Mouse (Mus musculus): ENCODE data around the gene Tbxas1. TPM values are rescaled to one million over a fixed set of nuclear protein-coding genes. Genes with fewer than 3 reads are reported as not detected.

Gene Tbxas1
- polyA plus RNA-seq, 1 experiment from 2014 or later, result 12.8 TPM

DNA sequence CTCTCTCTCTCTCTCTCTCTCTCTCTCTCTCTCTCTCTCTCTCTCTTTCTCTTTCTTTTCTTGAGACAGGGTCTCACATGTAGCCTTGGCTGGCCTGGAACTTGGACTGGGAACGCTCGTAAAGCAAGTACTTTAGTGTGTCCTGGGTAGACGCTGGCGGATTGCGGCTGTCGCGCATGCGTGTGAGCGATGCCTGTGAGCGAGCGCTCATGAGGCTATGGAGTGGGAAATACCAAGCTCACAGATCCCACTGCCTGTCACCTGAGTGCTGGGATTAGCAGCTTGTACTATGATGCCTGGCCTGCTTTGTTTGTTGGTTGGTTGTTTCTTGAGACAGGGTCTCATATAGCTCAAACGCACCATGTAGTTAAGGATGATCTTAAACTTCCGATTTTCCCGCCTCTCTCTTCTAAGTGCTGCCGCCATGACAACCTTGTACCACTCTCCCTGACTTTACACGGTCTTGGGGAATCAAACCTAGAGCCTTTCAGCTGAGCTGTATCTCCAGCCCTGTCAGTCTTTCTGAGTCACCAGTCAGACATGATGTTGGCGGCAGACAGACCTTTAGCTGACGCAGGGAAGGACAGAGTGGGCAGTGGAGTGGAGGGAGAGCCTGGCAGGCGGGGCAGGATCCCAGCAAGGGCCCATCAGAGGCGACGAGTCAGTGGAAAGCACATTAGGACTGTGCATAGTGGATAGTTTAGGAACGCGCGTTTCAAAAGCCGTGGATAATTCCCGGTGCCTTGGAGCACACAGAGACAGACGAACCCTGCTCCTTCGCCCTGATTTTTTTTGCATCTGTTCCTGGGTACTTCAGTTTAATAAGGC is 51.1 kb downstream of the Tbxas1 start:
- WGBS (ENCODE audit: insufficient replicate concordance), result 60% methylated on average over 28 of the region's 28 CpGs
- peaks cover 61% of the 10 kb centered on the region for H3K4me1 ChIP-seq (ENCODE audit: control insufficient read depth, low read depth, low read length)
- H3K27me3 ChIP-seq (ENCODE audit: control insufficient read depth, insufficient read depth, low read depth, low read length), result no peaks in the 10 kb centered on the region
- no peak overlapping the region; the same call in 1 of the 2 replicates for H3K9ac ChIP-seq (ENCODE audit: low read depth, low read length)
- peak overlapping the region; percentile 62 for H3K27ac ChIP-seq (ENCODE audit: low read length)
- H3K4me3 ChIP-seq (ENCODE audit: low read depth, low read length), result no peak overlapping the region
- no peaks in the 10 kb centered on the region for H3K36me3 ChIP-seq (ENCODE audit: control insufficient read depth, insufficient read depth)
- peak overlapping the region; percentile 48 for H3K4me2 ChIP-seq (ENCODE audit: low read depth, low read length)
- H3K9me3 ChIP-seq (replicated peaks; ENCODE audit: control insufficient read depth, low read length), result no peaks in the 10 kb centered on the region
- ATAC-seq (ENCODE audit: low read depth), result no peak

DNA sequence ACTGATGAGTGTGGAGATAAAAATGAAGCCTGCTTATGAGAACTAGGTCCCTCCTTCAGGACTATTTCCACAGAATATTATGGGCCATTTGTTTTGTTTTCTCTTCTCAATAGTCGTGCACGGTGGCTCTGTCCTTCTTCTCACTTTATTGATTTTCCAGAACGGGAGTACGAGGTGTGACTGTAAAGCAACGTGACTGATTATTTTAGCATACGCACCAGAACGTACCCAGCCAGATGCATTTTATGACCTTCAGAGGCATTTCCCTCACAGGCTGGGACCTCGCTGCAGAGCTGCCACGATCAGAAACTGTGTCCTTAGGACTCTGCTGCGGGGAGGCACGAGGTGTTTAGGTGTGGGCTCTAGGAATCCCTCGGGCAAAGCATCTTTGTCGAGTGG is 51.8 kb downstream of the Tbxas1 start:
- no peaks in the 10 kb centered on the region for H3K27me3 ChIP-seq (ENCODE audit: control insufficient read depth, insufficient read depth, low read depth, low read length)
- peak overlapping the region; percentile 62; the same call in 1 of the 2 replicates for H3K27ac ChIP-seq (ENCODE audit: low read length)
- peaks cover 54% of the 10 kb centered on the region for H3K4me1 ChIP-seq (ENCODE audit: control insufficient read depth, low read depth, low read length)
- H3K9me3 ChIP-seq (replicated peaks; ENCODE audit: control insufficient read depth, low read length), result no peaks in the 10 kb centered on the region
- H3K4me2 ChIP-seq (ENCODE audit: low read depth, low read length), result no peak overlapping the region
- no peak overlapping the region for H3K4me3 ChIP-seq (ENCODE audit: low read depth, low read length)
- 64% methylated on average over 13 of the region's 13 CpGs for WGBS (ENCODE audit: insufficient replicate concordance)
- no peak for ATAC-seq (ENCODE audit: low read depth)
- no peaks in the 10 kb centered on the region for H3K36me3 ChIP-seq (ENCODE audit: control insufficient read depth, insufficient read depth)
- no peak overlapping the region for H3K9ac ChIP-seq (ENCODE audit: low read depth, low read length)

DNA sequence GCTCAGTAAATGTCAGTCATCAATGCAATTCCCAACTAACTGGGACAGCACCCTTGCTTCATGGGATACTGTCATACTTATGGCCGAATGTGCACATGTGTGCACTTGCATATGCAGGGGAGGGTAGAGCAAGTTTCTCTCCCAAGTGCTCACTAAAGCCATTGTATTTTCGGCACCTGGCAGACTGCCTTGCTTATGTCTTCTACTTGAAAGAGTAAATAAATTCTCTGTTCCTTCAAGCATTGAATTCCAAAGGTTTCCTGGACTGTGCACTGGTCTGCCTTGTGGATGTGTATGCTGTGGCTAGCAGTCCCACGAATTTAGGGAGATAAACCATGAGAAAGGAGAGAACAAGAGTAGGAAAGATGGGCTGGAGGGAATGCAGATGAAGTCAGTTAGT is 53.3 kb downstream of the Tbxas1 start:
- no peaks in the 10 kb centered on the region for H3K27me3 ChIP-seq (ENCODE audit: control insufficient read depth, insufficient read depth, low read depth, low read length)
- no peak overlapping the region for H3K4me2 ChIP-seq (ENCODE audit: low read depth, low read length)
- WGBS (ENCODE audit: insufficient replicate concordance), result 44% methylated on average over 3 of the region's 3 CpGs
- no peak overlapping the region for H3K9ac ChIP-seq (ENCODE audit: low read depth, low read length)
- H3K27ac ChIP-seq (ENCODE audit: low read length), result peak overlapping the region; percentile 43
- no peak overlapping the region for H3K4me3 ChIP-seq (ENCODE audit: low read depth, low read length)
- peaks cover 39% of the 10 kb centered on the region for H3K4me1 ChIP-seq (ENCODE audit: control insufficient read depth, low read depth, low read length)
- no peaks in the 10 kb centered on the region for H3K9me3 ChIP-seq (replicated peaks; ENCODE audit: control insufficient read depth, low read length)
- ATAC-seq (ENCODE audit: low read depth), result no peak
- no peaks in the 10 kb centered on the region for H3K36me3 ChIP-seq (ENCODE audit: control insufficient read depth, insufficient read depth)

DNA sequence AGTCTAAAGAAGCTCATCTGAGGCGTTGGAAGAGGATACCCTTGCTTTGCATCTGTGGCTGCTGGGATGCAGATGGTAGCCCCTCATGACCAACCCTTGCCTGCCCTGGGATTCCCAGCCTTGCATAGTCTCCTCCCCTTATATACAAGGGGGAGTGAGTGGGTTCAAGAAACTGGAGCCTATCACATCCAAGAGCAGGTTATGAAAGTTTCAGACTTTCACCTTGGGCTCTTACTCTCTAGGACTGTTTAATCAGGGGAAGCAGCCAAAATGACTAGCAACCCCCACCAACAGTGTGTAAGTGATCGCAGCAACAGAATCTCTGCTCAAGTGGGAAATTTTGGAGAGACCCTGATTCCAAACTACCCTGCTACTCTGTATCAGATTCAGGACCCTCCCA is 60.8 kb downstream of the Tbxas1 start:
- ATAC-seq (ENCODE audit: low read depth), result peak; percentile 63
- Histone ChIP-seq H3K27ac (ENCODE audit: low read length) (no peak overlapping the region), H3K9me3 (replicated peaks; ENCODE audit: control insufficient read depth, low read length) (no peaks in the 10 kb centered on the region), H3K4me1 (ENCODE audit: control insufficient read depth, low read depth, low read length) (peaks cover 3% of the 10 kb centered on the region), H3K4me3 (ENCODE audit: low read depth, low read length) (no peak overlapping the region), H3K27me3 (ENCODE audit: control insufficient read depth, insufficient read depth, low read depth, low read length) (no peaks in the 10 kb centered on the region), H3K9ac (ENCODE audit: low read depth, low read length) (no peak overlapping the region), H3K4me2 (ENCODE audit: low read depth, low read length) (no peak overlapping the region), H3K36me3 (ENCODE audit: control insufficient read depth, insufficient read depth) (no peaks in the 10 kb centered on the region)
- 64% methylated on average over 2 of the region's 2 CpGs for WGBS (ENCODE audit: insufficient replicate concordance)

DNA sequence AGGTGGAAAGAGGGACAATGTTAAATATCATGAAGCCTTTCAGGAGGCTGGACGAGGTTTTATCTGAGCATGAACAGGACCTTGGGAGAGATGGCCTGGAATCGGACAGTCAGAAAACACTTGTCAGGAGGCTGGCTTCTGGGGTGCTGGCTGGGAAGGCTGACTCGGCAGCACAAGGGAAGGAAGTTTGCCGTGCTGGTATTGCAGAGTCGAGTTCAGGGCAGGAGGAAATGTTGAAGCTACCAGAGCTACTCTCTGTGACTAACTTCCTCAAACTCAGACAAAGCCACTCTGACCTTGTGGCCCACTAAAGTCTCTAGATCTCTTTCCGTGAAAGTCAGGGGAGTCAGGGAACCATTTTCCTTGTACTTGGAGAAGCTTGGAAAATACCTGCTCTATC is 63.2 kb downstream of the Tbxas1 start:
- no peaks in the 10 kb centered on the region for H3K9me3 ChIP-seq (replicated peaks; ENCODE audit: control insufficient read depth, low read length)
- H3K4me1 ChIP-seq (ENCODE audit: control insufficient read depth, low read depth, low read length), result peaks cover 3% of the 10 kb centered on the region
- peak overlapping the region; percentile 22; the same call in 1 of the 2 replicates for H3K27ac ChIP-seq (ENCODE audit: low read length)
- H3K27me3 ChIP-seq (ENCODE audit: control insufficient read depth, insufficient read depth, low read depth, low read length), result no peaks in the 10 kb centered on the region
- WGBS (ENCODE audit: insufficient replicate concordance), result 18% methylated on average over 6 of the region's 6 CpGs
- no peak overlapping the region for H3K9ac ChIP-seq (ENCODE audit: low read depth, low read length)
- H3K4me3 ChIP-seq (ENCODE audit: low read depth, low read length), result no peak overlapping the region
- H3K4me2 ChIP-seq (ENCODE audit: low read depth, low read length), result no peak overlapping the region
- no peaks in the 10 kb centered on the region for H3K36me3 ChIP-seq (ENCODE audit: control insufficient read depth, insufficient read depth)
- ATAC-seq (ENCODE audit: low read depth), result 0 out of 2 replicates have a peak, but pooled peaks have one; percentile 25

DNA sequence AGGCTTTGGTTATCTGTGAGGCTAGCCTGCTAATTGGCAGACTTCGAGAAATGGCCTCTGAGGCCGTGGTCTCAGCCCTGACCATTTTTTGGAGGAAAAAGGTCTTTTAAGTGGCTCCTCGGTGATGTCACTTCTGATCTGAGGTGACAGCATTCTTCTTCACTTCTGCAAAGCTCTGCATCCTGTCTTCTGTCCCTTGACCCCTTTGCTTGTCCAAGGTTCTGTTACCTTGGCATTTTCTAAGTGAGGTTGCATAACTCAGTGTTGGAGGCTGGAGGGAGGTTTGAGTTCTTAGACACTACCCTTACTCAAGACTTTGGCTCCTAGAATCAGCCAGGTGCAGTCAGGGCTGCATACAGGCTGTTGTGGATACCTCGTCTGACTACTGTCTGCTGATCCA is 63.9 kb downstream of the Tbxas1 start:
- 55% methylated on average over 4 of the region's 4 CpGs for WGBS (ENCODE audit: insufficient replicate concordance)
- Histone ChIP-seq H3K4me1 (ENCODE audit: control insufficient read depth, low read depth, low read length) (peaks cover 3% of the 10 kb centered on the region), H3K27ac (ENCODE audit: low read length) (no peak overlapping the region), H3K4me3 (ENCODE audit: low read depth, low read length) (no peak overlapping the region), H3K9me3 (replicated peaks; ENCODE audit: control insufficient read depth, low read length) (no peaks in the 10 kb centered on the region), H3K27me3 (ENCODE audit: control insufficient read depth, insufficient read depth, low read depth, low read length) (no peaks in the 10 kb centered on the region), H3K9ac (ENCODE audit: low read depth, low read length) (no peak overlapping the region), H3K36me3 (ENCODE audit: control insufficient read depth, insufficient read depth) (no peaks in the 10 kb centered on the region), H3K4me2 (ENCODE audit: low read depth, low read length) (no peak overlapping the region)
- no peak for ATAC-seq (ENCODE audit: low read depth)

DNA sequence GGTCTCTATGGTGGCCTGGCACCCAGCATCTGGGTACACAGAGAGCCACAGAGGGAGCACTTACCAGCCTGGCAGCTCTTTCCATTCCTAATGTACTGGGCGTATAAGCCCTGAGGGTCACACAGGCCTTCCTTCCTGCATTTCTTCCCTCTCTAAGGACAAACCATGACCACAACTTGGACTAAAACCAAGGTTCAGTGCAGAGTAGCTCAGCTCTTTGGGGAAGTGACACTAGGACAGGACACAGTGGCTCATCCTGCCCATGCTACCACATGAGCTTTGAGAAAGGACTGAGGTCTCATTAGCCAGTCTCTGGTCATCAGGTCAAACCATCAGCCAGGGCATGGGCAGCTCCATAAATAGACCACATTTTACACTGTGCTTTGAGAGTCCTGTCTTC is 65.8 kb downstream of the Tbxas1 start:
- Histone ChIP-seq H3K27ac (ENCODE audit: low read length) (peak overlapping the region; percentile 27; the same call in 1 of the 2 replicates), H3K4me2 (ENCODE audit: low read depth, low read length) (no peak overlapping the region), H3K4me1 (ENCODE audit: control insufficient read depth, low read depth, low read length) (peaks cover 6% of the 10 kb centered on the region), H3K36me3 (ENCODE audit: control insufficient read depth, insufficient read depth) (no peaks in the 10 kb centered on the region), H3K4me3 (ENCODE audit: low read depth, low read length) (no peak overlapping the region), H3K9me3 (replicated peaks; ENCODE audit: control insufficient read depth, low read length) (no peaks in the 10 kb centered on the region), H3K9ac (ENCODE audit: low read depth, low read length) (no peak overlapping the region), H3K27me3 (ENCODE audit: control insufficient read depth, insufficient read depth, low read depth, low read length) (no peaks in the 10 kb centered on the region)
- WGBS (ENCODE audit: insufficient replicate concordance), result 76% methylated on average over 1 of the region's 1 CpGs
- ATAC-seq (ENCODE audit: low read depth), result peak; percentile 30; the same call in 1 of the 2 replicates

DNA sequence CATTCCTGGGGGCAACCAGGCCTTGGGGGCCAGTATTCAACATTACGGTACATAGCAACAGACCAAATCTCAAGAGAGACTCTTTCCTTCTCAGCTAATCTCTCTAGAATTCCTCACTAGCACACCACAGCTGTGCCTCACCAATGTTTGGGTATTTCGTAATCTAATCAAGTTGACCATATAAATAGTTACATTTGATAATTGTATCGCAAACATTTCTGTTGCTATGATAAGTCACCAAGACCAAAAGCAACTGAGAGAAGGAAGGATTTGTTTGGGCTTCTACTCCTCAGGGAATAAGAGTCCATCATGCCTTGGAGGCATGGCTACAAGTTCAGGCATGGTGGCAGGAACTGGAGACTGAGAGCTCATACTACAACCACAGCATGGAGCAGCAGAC is 67.6 kb downstream of the Tbxas1 start:
- H3K4me3 ChIP-seq (ENCODE audit: low read depth, low read length), result no peak overlapping the region
- H3K4me2 ChIP-seq (ENCODE audit: low read depth, low read length), result no peak overlapping the region
- ATAC-seq (ENCODE audit: low read depth), result no peak
- H3K4me1 ChIP-seq (ENCODE audit: control insufficient read depth, low read depth, low read length), result peaks cover 6% of the 10 kb centered on the region
- H3K9me3 ChIP-seq (replicated peaks; ENCODE audit: control insufficient read depth, low read length), result no peaks in the 10 kb centered on the region
- no peaks in the 10 kb centered on the region for H3K36me3 ChIP-seq (ENCODE audit: control insufficient read depth, insufficient read depth)
- H3K27ac ChIP-seq (ENCODE audit: low read length), result no peak overlapping the region
- WGBS (ENCODE audit: insufficient replicate concordance), result 85% methylated on average over 3 of the region's 3 CpGs
- H3K27me3 ChIP-seq (ENCODE audit: control insufficient read depth, insufficient read depth, low read depth, low read length), result no peaks in the 10 kb centered on the region
- no peak overlapping the region for H3K9ac ChIP-seq (ENCODE audit: low read depth, low read length)

DNA sequence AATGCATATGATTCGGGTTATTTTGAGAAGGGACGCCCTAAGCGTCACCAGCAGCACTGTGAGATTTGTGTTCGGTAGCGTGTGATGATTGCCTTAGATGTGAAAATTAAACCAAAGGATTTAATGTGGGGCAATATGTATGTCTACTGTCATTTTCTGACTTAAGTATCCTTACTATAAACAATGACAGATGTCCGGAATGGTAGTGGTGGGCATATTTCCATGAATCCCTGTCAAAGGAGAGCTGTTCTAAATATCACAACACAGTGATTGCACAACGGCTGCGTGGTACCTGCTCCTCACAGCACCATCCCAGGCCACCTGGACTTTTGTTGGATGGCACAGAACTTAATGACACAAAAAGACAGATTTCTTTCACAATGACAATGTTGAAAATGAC is 69.2 kb downstream of the Tbxas1 start:
- no peaks in the 10 kb centered on the region for H3K27me3 ChIP-seq (ENCODE audit: control insufficient read depth, insufficient read depth, low read depth, low read length)
- H3K9ac ChIP-seq (ENCODE audit: low read depth, low read length), result no peak overlapping the region
- WGBS (ENCODE audit: insufficient replicate concordance), result 79% methylated on average over 8 of the region's 8 CpGs
- no peak overlapping the region for H3K4me3 ChIP-seq (ENCODE audit: low read depth, low read length)
- no peak overlapping the region for H3K27ac ChIP-seq (ENCODE audit: low read length)
- no peak overlapping the region for H3K4me2 ChIP-seq (ENCODE audit: low read depth, low read length)
- peaks cover 5% of the 10 kb centered on the region for H3K4me1 ChIP-seq (ENCODE audit: control insufficient read depth, low read depth, low read length)
- ATAC-seq (ENCODE audit: low read depth), result no peak
- no peaks in the 10 kb centered on the region for H3K9me3 ChIP-seq (replicated peaks; ENCODE audit: control insufficient read depth, low read length)
- no peaks in the 10 kb centered on the region for H3K36me3 ChIP-seq (ENCODE audit: control insufficient read depth, insufficient read depth)

Measured in liver, embryonic 16.5 days (tissue).